Mouse (Mus musculus): ENCODE data around the gene Acoxl. TPM values are rescaled to one million over a fixed set of nuclear protein-coding genes. Genes with fewer than 3 reads are reported as not detected.
A peak's percentile ranks its signal among the peaks of the same experiment; 100 is the strongest.

Acoxl gene
- polyA plus RNA-seq, 1 experiment from 2014 or later, result 0.29 TPM

- no peaks in the 10 kb centered on the region for H3K27me3 ChIP-seq (ENCODE audit: control insufficient read depth, insufficient read depth, low read length)
- no peaks in the 10 kb centered on the region for H3K4me1 ChIP-seq (ENCODE audit: control insufficient read depth, insufficient read depth, low read length)
- H3K27ac ChIP-seq (ENCODE audit: low read depth, low read length), result no peak overlapping the region
- H3K4me3 ChIP-seq (ENCODE audit: low read depth, low read length), result no peak overlapping the region
- no peak overlapping the region for H3K4me2 ChIP-seq (ENCODE audit: low read depth, low read length)
- 8% methylated on average over 6 of the region's 6 CpGs for WGBS
- ATAC-seq (ENCODE audit: low read depth), result peak; percentile 81
- no peak overlapping the region for H3K9ac ChIP-seq (replicated peaks; ENCODE audit: low read depth, low read length)
- no peaks in the 10 kb centered on the region for H3K36me3 ChIP-seq (ENCODE audit: control insufficient read depth, insufficient read depth, low read length)
- no peaks in the 10 kb centered on the region for H3K9me3 ChIP-seq (ENCODE audit: control insufficient read depth, low read length)
These were observed 50.8 kb downstream of the Acoxl start for GRCm38 (mm10) chr2:127889432-127889831.

- WGBS, result 92% methylated on average over 5 of the region's 5 CpGs
- Histone ChIP-seq H3K36me3 (ENCODE audit: control insufficient read depth, insufficient read depth, low read length) (no peaks in the 10 kb centered on the region), H3K9ac (replicated peaks; ENCODE audit: low read depth, low read length) (no peak overlapping the region), H3K27ac (ENCODE audit: low read depth, low read length) (no peak overlapping the region), H3K4me2 (ENCODE audit: low read depth, low read length) (no peak overlapping the region), H3K4me3 (ENCODE audit: low read depth, low read length) (no peak overlapping the region), H3K4me1 (ENCODE audit: control insufficient read depth, insufficient read depth, low read length) (peaks cover 2% of the 10 kb centered on the region; the same call in 1 of the 2 replicates), H3K9me3 (ENCODE audit: control insufficient read depth, low read length) (no peaks in the 10 kb centered on the region), H3K27me3 (ENCODE audit: control insufficient read depth, insufficient read depth, low read length) (no peaks in the 10 kb centered on the region)
- ATAC-seq (ENCODE audit: low read depth), result no peak
These were observed 51.3 kb downstream of the Acoxl start for GRCm38 (mm10) chr2:127889979-127890378.

- 85% methylated on average over 8 of the region's 8 CpGs for WGBS
- ATAC-seq (ENCODE audit: low read depth), result no peak
These were observed 51.9 kb downstream of the Acoxl start for GRCm38 (mm10) chr2:127890526-127890925.

GRCm38 (mm10) chr2:127891056-127891455 is 52.4 kb downstream of the Acoxl start:
- Histone ChIP-seq H3K4me1 (ENCODE audit: control insufficient read depth, insufficient read depth, low read length) (peaks cover 2% of the 10 kb centered on the region; the same call in 1 of the 2 replicates), H3K4me3 (ENCODE audit: low read depth, low read length) (no peak overlapping the region), H3K27me3 (ENCODE audit: control insufficient read depth, insufficient read depth, low read length) (no peaks in the 10 kb centered on the region), H3K9me3 (ENCODE audit: control insufficient read depth, low read length) (no peaks in the 10 kb centered on the region), H3K9ac (replicated peaks; ENCODE audit: low read depth, low read length) (no peak overlapping the region), H3K36me3 (ENCODE audit: control insufficient read depth, insufficient read depth, low read length) (no peaks in the 10 kb centered on the region), H3K27ac (ENCODE audit: low read depth, low read length) (no peak overlapping the region), H3K4me2 (ENCODE audit: low read depth, low read length) (no peak overlapping the region)
- ATAC-seq (ENCODE audit: low read depth), result no peak
- WGBS, result 97% methylated on average over 3 of the region's 3 CpGs

More at GRCm38 (mm10) chr2:127890526-127890925, 51.9 kb downstream of the Acoxl start:
- no peaks in the 10 kb centered on the region for H3K27me3 ChIP-seq (ENCODE audit: control insufficient read depth, insufficient read depth, low read length)
- H3K4me1 ChIP-seq (ENCODE audit: control insufficient read depth, insufficient read depth, low read length), result peaks cover 2% of the 10 kb centered on the region; the same call in 1 of the 2 replicates
- H3K9ac ChIP-seq (replicated peaks; ENCODE audit: low read depth, low read length), result no peak overlapping the region
- no peaks in the 10 kb centered on the region for H3K9me3 ChIP-seq (ENCODE audit: control insufficient read depth, low read length)
- no peak overlapping the region for H3K4me2 ChIP-seq (ENCODE audit: low read depth, low read length)
- no peak overlapping the region for H3K27ac ChIP-seq (ENCODE audit: low read depth, low read length)
- no peaks in the 10 kb centered on the region for H3K36me3 ChIP-seq (ENCODE audit: control insufficient read depth, insufficient read depth, low read length)
- H3K4me3 ChIP-seq (ENCODE audit: low read depth, low read length), result no peak overlapping the region

DNA sequence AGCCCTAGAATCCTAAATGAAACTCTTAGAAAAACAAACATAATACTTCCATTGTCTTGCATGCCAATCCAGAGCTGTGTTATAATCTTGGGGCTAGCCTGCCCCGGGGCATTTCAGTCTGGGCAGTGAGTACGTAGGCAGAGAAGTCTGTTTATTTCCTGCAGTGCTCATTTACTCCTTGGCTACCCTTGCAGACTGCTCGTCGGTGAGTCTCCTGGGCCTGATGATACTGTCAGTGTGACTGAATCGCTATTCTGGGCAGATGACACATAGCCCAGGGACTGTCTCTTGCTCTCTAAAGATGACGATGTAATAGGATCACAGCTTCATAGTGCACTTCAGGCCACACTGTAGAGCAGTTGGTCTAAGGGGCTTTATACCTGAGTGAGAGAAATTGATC is 56.2 kb downstream of the Acoxl start:
- Histone ChIP-seq H3K9ac (replicated peaks; ENCODE audit: low read depth, low read length) (no peak overlapping the region), H3K4me3 (ENCODE audit: low read depth, low read length) (no peak overlapping the region), H3K4me1 (ENCODE audit: control insufficient read depth, insufficient read depth, low read length) (peaks cover 2% of the 10 kb centered on the region; the same call in 1 of the 2 replicates), H3K4me2 (ENCODE audit: low read depth, low read length) (no peak overlapping the region), H3K27ac (ENCODE audit: low read depth, low read length) (no peak overlapping the region), H3K9me3 (ENCODE audit: control insufficient read depth, low read length) (no peaks in the 10 kb centered on the region), H3K36me3 (ENCODE audit: control insufficient read depth, insufficient read depth, low read length) (no peaks in the 10 kb centered on the region), H3K27me3 (ENCODE audit: control insufficient read depth, insufficient read depth, low read length) (no peaks in the 10 kb centered on the region)
- no peak for ATAC-seq (ENCODE audit: low read depth)
- WGBS, result 35% methylated on average over 6 of the region's 6 CpGs

GRCm38 (mm10) chr2:127897718-127898117 is 59.0 kb downstream of the Acoxl start:
- WGBS, result 68% methylated on average over 5 of the region's 5 CpGs
- Histone ChIP-seq H3K27ac (ENCODE audit: low read depth, low read length) (no peak overlapping the region), H3K9me3 (ENCODE audit: control insufficient read depth, low read length) (no peaks in the 10 kb centered on the region), H3K36me3 (ENCODE audit: control insufficient read depth, insufficient read depth, low read length) (no peaks in the 10 kb centered on the region), H3K27me3 (ENCODE audit: control insufficient read depth, insufficient read depth, low read length) (no peaks in the 10 kb centered on the region), H3K4me2 (ENCODE audit: low read depth, low read length) (no peak overlapping the region), H3K9ac (replicated peaks; ENCODE audit: low read depth, low read length) (no peak overlapping the region), H3K4me3 (ENCODE audit: low read depth, low read length) (no peak overlapping the region), H3K4me1 (ENCODE audit: control insufficient read depth, insufficient read depth, low read length) (peaks cover 2% of the 10 kb centered on the region; the same call in 1 of the 2 replicates)
- ATAC-seq (ENCODE audit: low read depth), result no peak

- H3K9me3 ChIP-seq (ENCODE audit: control insufficient read depth, low read length), result no peaks in the 10 kb centered on the region
- H3K36me3 ChIP-seq (ENCODE audit: control insufficient read depth, insufficient read depth, low read length), result no peaks in the 10 kb centered on the region
- H3K27ac ChIP-seq (ENCODE audit: low read depth, low read length), result no peak overlapping the region
- H3K4me2 ChIP-seq (ENCODE audit: low read depth, low read length), result no peak overlapping the region
- no peak overlapping the region for H3K9ac ChIP-seq (replicated peaks; ENCODE audit: low read depth, low read length)
- no peak overlapping the region for H3K4me3 ChIP-seq (ENCODE audit: low read depth, low read length)
- ATAC-seq (ENCODE audit: low read depth), result no peak
- H3K27me3 ChIP-seq (ENCODE audit: control insufficient read depth, insufficient read depth, low read length), result no peaks in the 10 kb centered on the region
- 81% methylated on average over 10 of the region's 10 CpGs for WGBS
- no peaks in the 10 kb centered on the region for H3K4me1 ChIP-seq (ENCODE audit: control insufficient read depth, insufficient read depth, low read length)
These were observed 66.2 kb downstream of the Acoxl start for GRCm38 (mm10) chr2:127904918-127905317.

DNA sequence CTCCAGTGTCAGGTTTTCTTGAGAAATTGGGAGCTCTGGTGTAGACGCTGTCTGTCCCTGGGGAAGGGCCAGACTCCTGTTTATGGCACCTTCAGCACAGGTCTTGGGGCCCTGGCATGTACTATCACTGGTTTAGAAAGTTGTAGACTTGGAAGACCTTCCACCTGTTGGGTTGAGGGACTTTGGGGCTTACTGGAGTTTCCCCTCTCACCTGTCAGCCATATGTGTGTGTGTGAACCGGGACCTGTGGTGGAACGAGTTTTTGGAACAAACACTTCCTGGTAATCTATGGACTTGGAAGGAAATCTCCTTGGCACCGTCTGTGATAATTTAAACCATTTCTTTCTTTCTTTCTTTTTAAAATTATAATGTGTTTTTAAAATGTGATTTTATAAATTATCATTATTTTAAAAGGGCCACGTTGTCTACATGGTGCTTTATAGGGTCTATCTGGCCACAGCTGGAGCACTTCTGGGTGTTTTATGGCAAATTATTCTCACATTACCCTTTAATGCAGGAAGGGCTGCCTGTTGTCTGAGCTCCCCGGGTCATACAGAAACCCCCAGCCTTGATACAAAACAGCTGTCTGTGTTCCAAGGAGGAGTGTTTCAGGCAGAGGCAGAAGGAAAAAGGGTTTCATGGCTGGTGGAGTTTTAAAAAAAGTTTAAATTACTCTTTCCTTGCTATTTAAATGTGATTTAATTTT is 68.5 kb downstream of the Acoxl start:
- no peaks in the 10 kb centered on the region for H3K27me3 ChIP-seq (ENCODE audit: control insufficient read depth, insufficient read depth, low read length)
- no peak for ATAC-seq (ENCODE audit: low read depth)
- no peaks in the 10 kb centered on the region for H3K4me1 ChIP-seq (ENCODE audit: control insufficient read depth, insufficient read depth, low read length)
- H3K9ac ChIP-seq (replicated peaks; ENCODE audit: low read depth, low read length), result no peak overlapping the region
- H3K4me2 ChIP-seq (ENCODE audit: low read depth, low read length), result no peak overlapping the region
- no peaks in the 10 kb centered on the region for H3K9me3 ChIP-seq (ENCODE audit: control insufficient read depth, low read length)
- WGBS, result 32% methylated on average over 6 of the region's 6 CpGs
- H3K36me3 ChIP-seq (ENCODE audit: control insufficient read depth, insufficient read depth, low read length), result no peaks in the 10 kb centered on the region
- H3K27ac ChIP-seq (ENCODE audit: low read depth, low read length), result no peak overlapping the region
- H3K4me3 ChIP-seq (ENCODE audit: low read depth, low read length), result no peak overlapping the region

- Histone ChIP-seq H3K27ac (ENCODE audit: low read depth, low read length) (no peak overlapping the region), H3K4me1 (ENCODE audit: control insufficient read depth, insufficient read depth, low read length) (no peaks in the 10 kb centered on the region), H3K4me2 (ENCODE audit: low read depth, low read length) (no peak overlapping the region), H3K36me3 (ENCODE audit: control insufficient read depth, insufficient read depth, low read length) (no peaks in the 10 kb centered on the region), H3K4me3 (ENCODE audit: low read depth, low read length) (no peak overlapping the region), H3K27me3 (ENCODE audit: control insufficient read depth, insufficient read depth, low read length) (no peaks in the 10 kb centered on the region), H3K9ac (replicated peaks; ENCODE audit: low read depth, low read length) (no peak overlapping the region), H3K9me3 (ENCODE audit: control insufficient read depth, low read length) (no peaks in the 10 kb centered on the region)
- ATAC-seq (ENCODE audit: low read depth), result no peak
- WGBS, result 14% methylated on average over 1 of the region's 1 CpGs
These were observed 69.0 kb downstream of the Acoxl start for GRCm38 (mm10) chr2:127907679-127908042.
